Mouse (Mus musculus) forebrain, embryonic 11.5 days (tissue): ENCODE measurements around the gene Pdpk1. TPM values are rescaled to one million over a fixed set of nuclear protein-coding genes. Genes with fewer than 3 reads are reported as not detected.
A peak's percentile ranks its signal among the peaks of the same experiment; 100 is the strongest.

Source experiments
- ATAC-seq: fragments of 200-750 bp; cut with Nextera tagmentation; replicated peaks from 2 replicates; pipeline ENCODE4 v1.8.0; 2017; ENCODE audit warnings: moderate TSS enrichment; ENCODE audit not compliant: low FRiP score
- DNase-seq: peaks from one replicate; pipeline ENCODE4 v3.0.0-alpha.2; 2017; ENCODE audit warnings: low spot score
- H3K27ac ChIP-seq: fragments of 300-500 bp; sonication (generic); 2 replicates; pipeline ENCODE4 v1.5.1; 2014; ENCODE audit warnings: low read depth, low read length
- H3K27me3 ChIP-seq: fragments of 300-500 bp; sonication (generic); 2 replicates; pipeline ENCODE4 v1.6.1; 2014; ENCODE audit warnings: mild to moderate bottlenecking, low read length, mixed read lengths; ENCODE audit not compliant: control insufficient read depth, insufficient read depth
- H3K36me3 ChIP-seq: fragments of 300-500 bp; sonication (generic); 2 replicates; pipeline ENCODE4 v1.6.1; 2014; ENCODE audit warnings: mild to moderate bottlenecking, low read length, moderate library complexity, mixed read lengths; ENCODE audit not compliant: control insufficient read depth, insufficient read depth
- H3K4me1 ChIP-seq: fragments of 300-500 bp; sonication (generic); replicated peaks from 2 replicates; pipeline ENCODE4 v1.6.1; 2014; ENCODE audit warnings: low read length, mixed read lengths; ENCODE audit not compliant: control insufficient read depth, insufficient read depth
- H3K4me2 ChIP-seq: fragments of 300-500 bp; sonication (generic); 2 replicates; pipeline ENCODE4 v1.6.1; 2014; ENCODE audit warnings: low read depth, mild to moderate bottlenecking, low read length, moderate library complexity, mixed read lengths; ENCODE audit not compliant: severe bottlenecking
- H3K4me3 ChIP-seq: fragments of 300-500 bp; sonication (generic); 2 replicates; pipeline ENCODE4 v1.5.1; 2014; ENCODE audit warnings: low read depth, low read length
- H3K9ac ChIP-seq: fragments of 300-500 bp; sonication (generic); 2 replicates; pipeline ENCODE4 v1.6.1; 2014; ENCODE audit warnings: low read length
- H3K9me3 ChIP-seq: fragments of 300-500 bp; sonication (generic); 2 replicates; pipeline ENCODE4 v1.6.1; 2016; ENCODE audit warnings: low read length, mixed read lengths; ENCODE audit not compliant: control insufficient read depth
- WGBS: fragments of 180-500 bp; shearing (Covaris S2); extraction: QIAGEN DNeasy Blood & Tissue Kit; methylation state at CpG from one replicate; pipeline ENCODE4 v1.1.7; 2014; 5-methylcytosine and 5-hydroxymethylcytosine counted together
- polyA plus RNA-seq: library from polyadenylated mRNA; unstranded; fragments of >200 nt; fragmentation: Nextera tagmentation; extraction: Ambion mirVana; gene quantifications from 2 replicates; pipeline ENCODE4 v1.2.1, GENCODE M21; 2014

The Pdpk1 gene
- polyA plus RNA-seq, 1 experiment from 2014 or later = 46.6 TPM

GRCm38 (mm10) chr17:24190934-24191333 lies 40.2 kb upstream of the Pdpk1 start:
- no peaks in the 10 kb centered on the region for H3K36me3 ChIP-seq
- ATAC-seq (no peak), DNase-seq (no peak)
- no peak overlapping the region for H3K4me3 ChIP-seq
- no peak overlapping the region for H3K9ac ChIP-seq
- H3K9me3 ChIP-seq = no peaks in the 10 kb centered on the region
- 88% methylated on average over 2 of the region's 2 CpGs for WGBS
- no peaks in the 10 kb centered on the region for H3K27me3 ChIP-seq
- H3K4me2 ChIP-seq = no peak overlapping the region
- no peaks in the 10 kb centered on the region for H3K4me1 ChIP-seq
- no peak overlapping the region for H3K27ac ChIP-seq

GRCm38 (mm10) chr17:24174259-24174658 lies 23.5 kb upstream of the Pdpk1 start:
- ATAC-seq (no peak), DNase-seq (no peak)
- Histone ChIP-seq H3K4me1 (no peaks in the 10 kb centered on the region; the same call in 1 of the 2 replicates), H3K9me3 (no peaks in the 10 kb centered on the region), H3K9ac (no peak overlapping the region), H3K4me2 (no peak overlapping the region), H3K4me3 (no peak overlapping the region), H3K27me3 (no peaks in the 10 kb centered on the region), H3K27ac (no peak overlapping the region), H3K36me3 (no peaks in the 10 kb centered on the region)
- WGBS = 74% methylated on average over 3 of the region's 3 CpGs

- no peak for ATAC-seq
Observed at GRCm38 (mm10) chr17:24173423-24173822, 22.7 kb upstream of the Pdpk1 start.

GRCm38 (mm10) chr17:24171738-24172137 lies 21.0 kb upstream of the Pdpk1 start:
- Histone ChIP-seq H3K36me3 (no peaks in the 10 kb centered on the region; the same call in 1 of the 2 replicates), H3K9ac (no peak overlapping the region), H3K4me1 (peaks cover 8% of the 10 kb centered on the region; the same call in 1 of the 2 replicates), H3K9me3 (no peaks in the 10 kb centered on the region), H3K27ac (no peak overlapping the region), H3K27me3 (no peaks in the 10 kb centered on the region), H3K4me3 (no peak overlapping the region), H3K4me2 (no peak overlapping the region)
- no peak for DNase-seq
- no peak for ATAC-seq
- WGBS = 89% methylated on average over 4 of the region's 4 CpGs

More at GRCm38 (mm10) chr17:24173423-24173822, 22.7 kb upstream of the Pdpk1 start:
- peak; percentile 75 for DNase-seq
- Histone ChIP-seq H3K27ac (no peak overlapping the region), H3K9ac (no peak overlapping the region), H3K9me3 (no peaks in the 10 kb centered on the region), H3K4me3 (no peak overlapping the region), H3K4me2 (no peak overlapping the region), H3K27me3 (no peaks in the 10 kb centered on the region), H3K36me3 (no peaks in the 10 kb centered on the region), H3K4me1 (peaks cover under 1% of the 10 kb centered on the region; the same call in 1 of the 2 replicates)
- 9% methylated on average over 3 of the region's 3 CpGs for WGBS

- 78% methylated on average over 5 of the region's 5 CpGs for WGBS
- H3K36me3 ChIP-seq = no peaks in the 10 kb centered on the region; the same call in 1 of the 2 replicates
- DNase-seq (no peak), ATAC-seq (no peak)
- no peak overlapping the region for H3K9ac ChIP-seq
- no peaks in the 10 kb centered on the region for H3K27me3 ChIP-seq
- no peaks in the 10 kb centered on the region for H3K9me3 ChIP-seq
- no peak overlapping the region for H3K4me3 ChIP-seq
- no peak overlapping the region for H3K4me2 ChIP-seq
- H3K27ac ChIP-seq = no peak overlapping the region
- H3K4me1 ChIP-seq = peaks cover 8% of the 10 kb centered on the region; the same call in 1 of the 2 replicates
Observed at GRCm38 (mm10) chr17:24170729-24171128, 20.0 kb upstream of the Pdpk1 start.

- H3K27me3 ChIP-seq = no peaks in the 10 kb centered on the region
- peak overlapping the region; percentile 87 for H3K4me2 ChIP-seq
- peak overlapping the region; percentile 90 for H3K9ac ChIP-seq
- no peak for ATAC-seq
- H3K9me3 ChIP-seq = no peaks in the 10 kb centered on the region
- no peaks in the 10 kb centered on the region; the same call in 1 of the 2 replicates for H3K36me3 ChIP-seq
- peaks cover 8% of the 10 kb centered on the region; the same call in 1 of the 2 replicates for H3K4me1 ChIP-seq
- 66% methylated on average over 3 of the region's 3 CpGs for WGBS
- no peak for DNase-seq
- peak overlapping the region; percentile 93 for H3K4me3 ChIP-seq
- H3K27ac ChIP-seq = no peak overlapping the region; the same call in 1 of the 2 replicates
Observed at GRCm38 (mm10) chr17:24170125-24170524, 19.4 kb upstream of the Pdpk1 start.

- peak within 1 kb of the TSS; percentile 96 for H3K27ac ChIP-seq
Observed at GRCm38 (mm10) chr17:24169317-24170065, 18.8 kb upstream of the Pdpk1 start, which contains the start of gene Atp6v0c. Gene Atp6v0c, minus strand, starts transcription at chr17:24169702.

GRCm38 (mm10) chr17:24168590-24169277 lies 18.0 kb upstream of the Pdpk1 start:
- Histone ChIP-seq H3K4me1 (peaks cover 8% of the 10 kb centered on the region; the same call in 1 of the 2 replicates), H3K9me3 (no peaks in the 10 kb centered on the region), H3K36me3 (no peaks in the 10 kb centered on the region; the same call in 1 of the 2 replicates), H3K4me3 (peak overlapping the region; percentile 93), H3K4me2 (peak overlapping the region; percentile 87), H3K27me3 (no peaks in the 10 kb centered on the region), H3K27ac (peak overlapping the region; percentile 96), H3K9ac (peak overlapping the region; percentile 90)
- ATAC-seq = peak; percentile 74
- DNase-seq = peak; percentile 84
- under 1% methylated on average over 39 of the region's 41 CpGs for WGBS

More at GRCm38 (mm10) chr17:24169317-24170065, 18.8 kb upstream of the Pdpk1 start, which contains the start of gene Atp6v0c:
- Histone ChIP-seq H3K9me3 (no peaks in the 10 kb centered on the region), H3K36me3 (no peaks in the 10 kb centered on the region; the same call in 1 of the 2 replicates), H3K27me3 (no peaks in the 10 kb centered on the region), H3K4me1 (peaks cover 8% of the 10 kb centered on the region; the same call in 1 of the 2 replicates), H3K4me3 (peak within 1 kb of the TSS; percentile 93), H3K9ac (peak within 1 kb of the TSS; percentile 90), H3K4me2 (peak within 1 kb of the TSS; percentile 87)
- peak; percentile 90 for ATAC-seq
- peak; percentile 96 for DNase-seq
- WGBS = under 1% methylated on average over 58 of the region's 58 CpGs
